Mouse (Mus musculus): ENCODE results near the gene Zfp358.

DNA sequence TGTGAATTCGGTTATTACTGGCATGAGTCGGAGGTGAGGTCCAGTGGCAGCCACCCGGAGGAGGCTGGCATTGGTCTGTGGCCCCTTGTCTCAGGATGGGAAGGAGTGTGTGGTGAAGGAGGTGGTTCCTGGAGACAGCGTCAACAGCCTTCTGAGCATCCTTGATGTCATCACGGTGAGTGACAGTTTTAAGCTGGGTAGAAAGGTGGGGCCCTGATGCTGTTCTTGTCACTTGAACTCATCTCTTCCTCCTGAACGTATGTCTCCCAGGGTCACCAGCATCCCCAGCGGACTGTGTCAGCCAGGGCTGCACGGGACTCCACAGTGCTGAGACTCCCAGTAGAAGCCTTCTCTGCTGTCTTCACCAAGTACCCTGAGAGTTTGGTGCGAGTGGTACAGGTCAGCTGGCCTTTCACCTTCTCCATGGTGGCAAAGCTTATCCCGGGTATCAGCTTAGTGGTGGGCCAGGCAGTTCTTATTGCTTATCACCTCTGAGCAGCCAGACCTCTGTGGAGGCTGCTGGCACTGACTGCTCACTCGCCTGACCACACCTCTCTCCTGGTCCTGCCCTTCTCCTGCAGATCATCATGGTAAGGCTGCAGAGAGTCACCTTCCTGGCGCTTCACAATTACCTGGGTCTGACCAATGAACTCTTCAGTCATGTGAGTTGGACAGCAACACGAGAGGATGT, 29.2 kb downstream of the Zfp358 start:
- TF ChIP-seq POLR2A (IDR thresholded peaks at IDR 0.05; ENCODE audit: control insufficient read depth, extremely low read depth, insufficient read depth, low read length, poor library complexity) (no peak), CTCF (IDR thresholded peaks at IDR 0.05; ENCODE audit: borderline replicate concordance, control insufficient read depth, extremely low read depth, insufficient read depth, low read length, poor library complexity) (no peak)

Data from thymus, adult 2 months (tissue).